Mouse (Mus musculus) limb, embryonic 14.5 days (tissue): ENCODE measurements around the gene Btbd35f19. TPM values are rescaled to one million over a fixed set of nuclear protein-coding genes. Genes with fewer than 3 reads are reported as not detected.
"Not testable (repeated sequence)": the region's sequence is repeated elsewhere in the genome, so short reads cannot be mapped to it uniquely, and the experiment has no call there.

Experiments used
- ATAC-seq: fragments of 200-750 bp; cut with Nextera tagmentation; 2 replicates; pipeline ENCODE4 v1.8.0; 2017; ENCODE audit warnings: low read depth, moderate number of reproducible peaks, moderate TSS enrichment; ENCODE audit not compliant: low FRiP score
- DNase-seq: peaks from one replicate; pipeline ENCODE4 v3.0.0-alpha.2; 2015; ENCODE audit warnings: low spot score
- H3K27ac ChIP-seq: fragments of 300-500 bp; sonication (generic); replicated peaks from 2 replicates; pipeline ENCODE4 v1.5.1; 2014; ENCODE audit warnings: low read depth, mild to moderate bottlenecking, low read length, moderate library complexity, mixed read lengths
- H3K27me3 ChIP-seq: fragments of 300-500 bp; sonication (generic); 2 replicates; pipeline ENCODE4 v1.6.1; 2014; ENCODE audit warnings: low read length, mixed read lengths; ENCODE audit not compliant: control insufficient read depth, insufficient read depth
- H3K36me3 ChIP-seq: fragments of 300-500 bp; sonication (generic); 2 replicates; pipeline ENCODE4 v1.6.1; 2014; ENCODE audit warnings: mild to moderate bottlenecking, low read length, moderate library complexity, mixed read lengths; ENCODE audit not compliant: control insufficient read depth, insufficient read depth
- H3K4me1 ChIP-seq: fragments of 300-500 bp; sonication (generic); 2 replicates; pipeline ENCODE4 v1.6.1; 2014; ENCODE audit warnings: antibody characterized with exemption, low read length, mixed read lengths; ENCODE audit not compliant: control insufficient read depth, insufficient read depth
- H3K4me2 ChIP-seq: fragments of 300-500 bp; sonication (generic); replicated peaks from 2 replicates; pipeline ENCODE4 v1.6.1; 2014; ENCODE audit warnings: low read depth, mild to moderate bottlenecking, low read length, moderate library complexity; ENCODE audit not compliant: severe bottlenecking
- H3K4me3 ChIP-seq: fragments of 300-500 bp; sonication (generic); replicated peaks from 2 replicates; pipeline ENCODE4 v1.5.1; 2014; ENCODE audit warnings: low read length
- H3K9ac ChIP-seq: fragments of 300-500 bp; sonication (generic); 2 replicates; pipeline ENCODE4 v1.6.1; 2014; ENCODE audit warnings: mild to moderate bottlenecking, low read depth, low read length, moderate library complexity; ENCODE audit not compliant: severe bottlenecking
- H3K9me3 ChIP-seq: fragments of 300-500 bp; sonication (generic); 2 replicates; pipeline ENCODE4 v1.6.1; 2016; ENCODE audit warnings: low read length; ENCODE audit not compliant: control insufficient read depth
- WGBS: fragments of 180-500 bp; shearing (Covaris S2); extraction: QIAGEN DNeasy Blood & Tissue Kit; methylation state at CpG from one replicate; pipeline ENCODE4 v1.1.7; 2014; 5-methylcytosine and 5-hydroxymethylcytosine counted together
- polyA plus RNA-seq, 2 experiments: library from polyadenylated mRNA; depleted of rRNA in 1 of 2; stranded (reverse) in 1 of 2; unstranded in 1 of 2; fragments of >200 nt; fragmentation: Nextera tagmentation in 1 of 2; extraction: Ambion mirVana in 1 of 2; gene quantifications; 2 replicates each; pipeline versions ENCODE4 v1.2.1 to v1.2.3; 2012 to 2014

Btbd35f19 gene
- not detected in 2 replicates for polyA plus RNA-seq (2012; rRNA removed)
- polyA plus RNA-seq (2014; fragmentation: Nextera tagmentation; extraction: Ambion mirVana): not detected in 2 replicates

DNA sequence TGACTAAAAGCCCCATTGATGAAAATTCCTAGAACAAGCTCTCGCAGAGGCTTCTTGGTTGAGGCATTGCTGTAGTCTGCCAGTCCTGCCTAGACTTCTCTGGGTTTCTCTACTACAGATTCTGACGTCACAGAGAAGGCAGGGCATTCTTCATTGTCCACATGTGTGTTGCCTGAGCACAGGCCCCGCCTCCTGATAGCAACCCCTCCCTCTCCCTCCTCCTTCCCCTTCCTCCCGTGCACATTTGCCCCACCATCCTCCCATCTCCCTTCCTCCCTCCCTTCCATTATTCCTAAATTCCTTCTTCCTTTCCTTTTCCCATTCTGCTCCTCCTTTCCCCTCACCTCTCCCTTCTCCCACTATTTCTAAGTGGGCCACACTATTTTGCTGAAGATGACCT lies at the start of gene Btbd35f19:
TSS of gene Btbd35f19 (minus strand) at position 101 of the 400 bp plus-strand sequence.
- H3K9me3 ChIP-seq, DNase-seq, H3K27ac ChIP-seq, H3K4me1 ChIP-seq, H3K27me3 ChIP-seq, H3K36me3 ChIP-seq, H3K4me2 ChIP-seq, H3K4me3 ChIP-seq, ATAC-seq, H3K9ac ChIP-seq: not testable (repeated sequence)
- no CpG with 5 or more reads among the region's 4 CpGs for WGBS

DNA sequence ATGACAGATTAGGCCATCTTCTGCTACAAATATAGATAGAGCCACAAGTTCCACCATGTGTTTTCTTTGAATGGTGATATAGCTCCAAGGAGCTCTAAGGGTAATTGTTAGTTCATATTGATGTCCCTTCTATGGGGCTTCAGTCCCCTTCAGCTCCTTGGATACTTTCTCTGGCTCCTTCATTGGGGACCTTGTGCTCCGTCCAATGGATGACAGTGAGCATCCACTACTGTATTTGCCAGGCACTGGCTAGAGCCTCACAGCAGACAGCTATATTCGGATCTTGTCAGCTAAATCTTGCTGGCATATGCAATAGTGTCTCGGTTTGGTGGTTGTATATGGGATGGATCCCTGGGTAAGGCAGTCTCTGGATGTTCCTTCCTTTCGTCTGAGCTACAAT lies 41.8 kb downstream of the Btbd35f19 start:
- not testable (repeated sequence) for DNase-seq, ATAC-seq
- 88% methylated on average over 2 of the region's 4 CpGs for WGBS

DNA sequence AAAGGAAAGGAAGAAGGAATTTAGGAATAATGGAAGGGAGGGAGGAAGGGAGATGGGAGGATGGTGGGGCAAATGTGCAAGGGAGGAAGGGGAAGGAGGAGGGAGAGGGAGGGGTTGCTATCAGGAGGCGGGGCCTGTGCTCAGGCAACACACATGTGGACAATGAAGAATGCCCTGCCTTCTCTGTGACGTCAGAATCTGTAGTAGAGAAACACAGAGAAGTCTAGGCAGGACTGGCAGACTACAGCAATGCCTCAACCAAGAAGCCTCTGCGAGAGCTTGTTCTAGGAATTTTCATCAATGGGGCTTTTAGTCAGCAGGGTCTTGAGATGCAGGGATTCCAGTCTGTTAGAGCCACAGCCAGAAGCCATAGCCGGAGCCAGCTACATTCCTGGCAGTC lies 47.6 kb downstream of the Btbd35f19 start, which contains the start of gene Btbd35f26:
TSS of gene Btbd35f26 (plus strand) at position 301 of the 400 bp plus-strand sequence.
- H3K4me3 ChIP-seq, ATAC-seq, H3K9me3 ChIP-seq, H3K4me2 ChIP-seq, DNase-seq, H3K4me1 ChIP-seq, H3K36me3 ChIP-seq, H3K27ac ChIP-seq, H3K27me3 ChIP-seq, H3K9ac ChIP-seq: not testable (repeated sequence)
- WGBS: no CpG with 5 or more reads among the region's 4 CpGs

More for the DNA sequence above, 41.8 kb downstream of the Btbd35f19 start:
- not testable (repeated sequence) for H3K4me2 ChIP-seq, H3K4me3 ChIP-seq, H3K27ac ChIP-seq, H3K9ac ChIP-seq, H3K9me3 ChIP-seq, H3K36me3 ChIP-seq, H3K27me3 ChIP-seq, H3K4me1 ChIP-seq

Other genes starting within 250 kb of the Btbd35f19 start
- not detected in 2 replicates for gene Spin2f, start 130.0 kb downstream of the Btbd35f19 start, polyA plus RNA-seq (2012; rRNA removed)
- not detected in 2 replicates for gene Spin2f, start 130.0 kb downstream of the Btbd35f19 start, polyA plus RNA-seq (2014; fragmentation: Nextera tagmentation; extraction: Ambion mirVana)
- not detected in 2 replicates for gene Btbd35f26, start 47.5 kb downstream of the Btbd35f19 start, polyA plus RNA-seq (2012; rRNA removed)
- gene Btbd35f26, start 47.5 kb downstream of the Btbd35f19 start, polyA plus RNA-seq (2014; fragmentation: Nextera tagmentation; extraction: Ambion mirVana): not detected in 2 replicates
- gene Gm21883, start 190.4 kb upstream of the Btbd35f19 start, polyA plus RNA-seq (2012; rRNA removed): not detected in 2 replicates
- not detected in 2 replicates for gene Gm21883, start 190.4 kb upstream of the Btbd35f19 start, polyA plus RNA-seq (2014; fragmentation: Nextera tagmentation; extraction: Ambion mirVana)
- gene Spin2e, start 235.0 kb upstream of the Btbd35f19 start, polyA plus RNA-seq (2012; rRNA removed): not detected in 2 replicates
- not detected in 2 replicates for gene Spin2e, start 235.0 kb upstream of the Btbd35f19 start, polyA plus RNA-seq (2014; fragmentation: Nextera tagmentation; extraction: Ambion mirVana)